In genomic region chr3:115898354-115898948, GRCm38 (mm10) we compare ENCODE assay signal across 12 mouse cellular contexts.
"Had no signal": no experiment of that assay in that cellular context is flagged by ENCODE, and none has a peak within 500 bp of the region (broad histone marks: within the 10 kb centered on the region; RNA-seq: fewer than 3 reads in every experiment).

No protein-coding gene starts in this region.

- H3K4me2 ChIP-seq: kidney, embryonic 15.5 days; liver, embryonic 11.5 days; liver, embryonic 15.5 days had no signal

- H3K9me3 ChIP-seq: kidney, embryonic 15.5 days; limb, embryonic 10.5 days; liver, embryonic 15.5 days had no signal

- H3K4me3 ChIP-seq: kidney, embryonic 15.5 days; left cerebral cortex, adult 2 months; limb, embryonic 10.5 days; liver, embryonic 15.5 days had no signal

- H3K9ac ChIP-seq: kidney, embryonic 15.5 days; liver, embryonic 15.5 days had no signal

- DNase-seq: kidney, adult 2 months; kidney, postnatal 14 days; lung, adult 2 months; lung, postnatal 36 days; right cerebral cortex, adult 18-20 months; right cerebral cortex, postnatal 25 days had no signal

- H3K4me1 ChIP-seq: kidney, embryonic 15.5 days; limb, embryonic 10.5 days; liver, embryonic 15.5 days had no signal

- H3K27ac ChIP-seq: kidney, embryonic 15.5 days; left cerebral cortex, adult 2 months; limb, embryonic 10.5 days; liver, embryonic 15.5 days had no signal

- H3K27me3 ChIP-seq: kidney, embryonic 15.5 days; liver, embryonic 15.5 days had no signal

- ATAC-seq: lung, postnatal 0 days had no signal
